Mouse (Mus musculus) skeletal muscle tissue, adult 2 months (tissue): ENCODE data around the gene Rasgef1b.

Experiments used
- DNase-seq: peaks from one replicate; pipeline ENCODE4 v3.0.0-alpha.2; 2012; ENCODE audit warnings: low read depth, low spot score

Gene Rasgef1b

GRCm38 (mm10) chr5:99451416-99451815 lies 277.4 kb downstream of the Rasgef1b start:
- no peak for DNase-seq

- DNase-seq, result no peak
Observed at GRCm38 (mm10) chr5:99450994-99451393, 277.9 kb downstream of the Rasgef1b start.

DNA sequence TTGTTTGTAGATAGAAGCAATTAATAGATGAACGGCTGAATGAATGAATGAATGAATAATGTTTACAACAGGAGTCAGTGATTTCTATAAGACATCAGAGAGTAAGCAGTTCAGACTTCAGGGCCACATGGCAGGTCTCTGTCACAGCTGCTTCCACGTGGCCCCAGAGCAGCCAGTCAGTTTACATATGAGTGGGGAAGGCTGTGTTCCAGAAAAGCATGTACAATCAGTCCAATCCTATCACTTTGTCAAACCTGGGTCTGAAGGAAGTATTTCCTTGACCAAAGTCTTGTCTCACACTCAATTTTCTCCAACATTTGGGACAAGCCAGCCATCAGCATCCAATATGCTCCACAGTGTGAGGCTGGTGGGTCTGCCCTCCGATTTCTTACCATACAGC lies 278.4 kb downstream of the Rasgef1b start:
- no peak for DNase-seq

DNA sequence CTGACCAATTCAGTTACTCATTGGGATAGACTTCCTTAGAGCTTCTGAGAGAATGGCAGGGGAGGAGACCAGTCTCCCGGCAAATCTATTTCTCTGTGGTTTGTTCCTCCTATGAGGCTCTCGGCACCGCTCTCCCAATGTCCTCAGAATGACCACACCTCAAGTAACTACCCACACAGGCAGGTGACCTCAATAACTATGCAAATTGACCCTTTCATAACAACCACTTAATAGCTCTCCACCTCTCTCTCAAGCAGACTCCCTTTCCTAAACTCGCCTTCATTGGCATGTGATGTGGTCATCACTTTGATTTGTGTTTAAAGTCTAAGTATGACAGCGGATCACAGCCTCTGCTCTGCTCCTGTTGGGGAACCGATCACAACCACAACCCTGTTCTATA lies 281.4 kb downstream of the Rasgef1b start:
- no peak for DNase-seq

GRCm38 (mm10) chr5:99445242-99445641 lies 283.6 kb downstream of the Rasgef1b start:
- DNase-seq, result no peak

GRCm38 (mm10) chr5:99444777-99445176 lies 284.1 kb downstream of the Rasgef1b start:
- DNase-seq, result no peak

DNA sequence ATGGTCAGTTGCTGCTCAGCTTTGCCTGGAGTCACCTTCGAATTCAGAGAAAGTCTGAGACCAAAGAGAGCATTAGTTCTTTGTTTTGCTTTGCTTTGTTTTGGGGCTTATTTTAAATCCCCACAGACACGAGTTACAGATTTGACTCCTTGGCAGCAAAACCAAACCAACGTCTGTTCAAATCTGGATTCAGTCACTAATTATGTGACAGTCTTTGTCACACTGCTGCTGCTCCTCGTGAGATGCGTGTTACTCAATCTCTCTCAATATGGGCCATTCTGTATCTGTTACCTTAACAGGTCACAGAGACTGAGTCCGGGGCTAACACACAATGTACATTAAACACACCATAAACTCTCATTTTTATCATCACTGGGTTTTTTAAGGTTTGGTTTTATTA lies 288.8 kb downstream of the Rasgef1b start:
- no peak for DNase-seq

DNA sequence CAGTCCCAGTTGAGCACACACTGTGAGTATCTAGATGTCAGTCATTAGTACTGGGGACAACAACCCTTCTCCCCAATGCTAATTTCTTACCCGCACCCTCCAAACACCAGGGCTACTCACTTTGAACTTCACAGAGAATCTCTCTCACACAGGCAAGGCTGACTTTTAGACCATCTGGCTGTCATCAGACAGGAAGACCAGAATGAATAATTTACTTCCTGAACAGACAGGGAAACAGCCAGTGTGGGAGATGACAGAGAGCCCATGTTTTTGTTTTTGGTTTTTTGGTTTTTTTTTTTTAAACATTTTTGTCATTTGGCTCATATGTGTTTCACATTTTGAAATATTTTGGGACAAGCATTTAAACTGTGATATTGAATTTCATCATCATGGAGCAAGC lies 290.3 kb downstream of the Rasgef1b start:
- DNase-seq, result no peak

DNA sequence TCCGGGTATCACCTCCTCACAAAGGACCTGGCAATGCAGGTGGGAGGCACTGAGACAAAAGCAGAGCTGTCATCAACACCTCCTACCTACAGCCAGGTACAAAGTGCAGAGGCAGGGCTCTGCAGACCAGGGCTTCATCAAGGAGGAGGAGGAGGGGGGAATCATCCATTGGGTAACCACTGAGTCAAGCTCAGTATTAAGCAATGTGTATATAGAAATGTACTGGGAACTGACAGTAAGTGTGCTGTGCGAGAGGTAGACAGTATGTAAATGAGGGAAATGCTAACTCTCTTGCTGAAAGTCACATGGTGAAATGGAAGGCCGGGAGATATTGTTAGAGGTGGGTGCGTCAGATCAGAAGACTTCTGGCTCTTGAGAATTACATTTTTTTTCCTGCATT lies 294.6 kb downstream of the Rasgef1b start:
- no peak for DNase-seq

DNA sequence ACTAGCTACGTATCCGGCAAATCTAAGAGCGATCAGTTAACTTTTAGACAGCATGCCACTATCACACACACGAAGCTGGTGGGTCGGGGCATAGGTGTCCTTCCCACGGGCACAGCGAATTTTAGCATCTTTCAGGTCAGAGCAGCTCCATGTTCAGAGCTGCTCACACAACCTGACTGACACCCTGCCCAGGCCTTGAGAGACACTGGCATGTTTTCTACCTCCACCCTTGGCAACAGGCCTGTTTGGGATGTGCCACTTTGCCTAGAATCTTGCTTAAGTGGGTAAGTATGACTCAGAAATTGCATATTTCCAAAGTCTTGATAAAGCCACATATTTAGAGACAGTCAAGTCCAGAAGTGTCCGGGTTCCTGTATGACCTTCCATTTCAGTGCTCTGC lies 296.4 kb downstream of the Rasgef1b start:
- no peak for DNase-seq

DNA sequence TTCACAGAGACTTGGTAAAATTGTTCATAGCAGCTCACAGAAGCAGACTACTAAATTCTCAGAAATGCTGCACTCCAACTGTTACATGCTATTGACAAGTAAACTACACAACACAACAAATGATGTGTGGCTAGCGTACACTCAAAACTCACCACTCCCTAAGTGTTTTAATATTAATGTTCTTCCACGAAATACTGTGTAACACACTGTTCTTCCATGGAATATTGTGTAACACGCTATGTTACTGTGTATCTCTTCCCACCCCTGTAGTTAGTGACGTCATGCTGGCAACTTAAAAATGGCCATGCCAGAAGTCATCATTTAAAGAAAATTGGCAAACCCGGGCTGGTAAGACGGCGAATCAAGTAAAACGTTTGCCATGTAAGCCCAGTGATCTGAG lies 299.6 kb downstream of the Rasgef1b start:
- no peak for DNase-seq

GRCm38 (mm10) chr5:99428648-99429047 lies 300.2 kb downstream of the Rasgef1b start:
- no peak for DNase-seq

- DNase-seq, result no peak
Observed at GRCm38 (mm10) chr5:99423271-99423670, 305.6 kb downstream of the Rasgef1b start.

DNA sequence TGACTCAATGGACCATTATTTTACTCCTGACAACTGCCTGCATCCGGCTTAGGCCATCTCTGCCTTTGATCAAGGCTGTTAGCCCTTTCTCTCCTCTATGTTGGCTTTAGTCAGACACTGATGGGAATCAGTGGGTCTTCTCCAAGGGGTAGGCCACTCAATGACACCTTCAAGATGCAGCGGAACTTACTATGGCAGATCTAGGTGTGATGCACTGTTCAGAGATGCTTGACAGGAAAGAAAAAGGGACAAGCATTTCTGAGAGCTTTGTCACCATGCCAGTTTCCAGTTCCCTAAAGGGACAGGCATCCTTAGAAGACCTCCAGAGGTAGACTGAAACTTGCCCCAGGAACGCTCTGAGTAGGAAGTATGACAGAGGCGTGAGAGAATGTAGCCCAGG lies 306.0 kb downstream of the Rasgef1b start:
- DNase-seq, result no peak

DNA sequence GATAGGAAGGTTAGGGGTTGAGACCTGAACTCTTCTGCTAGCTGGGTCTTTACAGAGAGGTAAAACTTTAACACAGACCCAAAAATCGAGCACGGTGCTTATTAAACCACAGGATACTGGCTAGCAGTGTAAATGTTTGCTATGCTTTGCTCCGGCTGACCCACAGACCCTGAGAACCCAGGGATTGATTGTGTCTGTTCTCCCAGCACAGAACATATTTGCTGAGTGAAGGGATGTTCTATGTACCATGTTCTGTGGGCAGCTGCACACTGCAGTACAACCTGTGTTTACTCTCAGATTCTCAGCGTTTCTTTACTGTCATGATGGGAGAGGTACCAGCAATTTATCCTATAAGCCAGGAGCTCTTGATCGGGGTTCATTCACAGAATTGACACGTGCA lies 306.8 kb downstream of the Rasgef1b start:
- DNase-seq, result no peak

DNA sequence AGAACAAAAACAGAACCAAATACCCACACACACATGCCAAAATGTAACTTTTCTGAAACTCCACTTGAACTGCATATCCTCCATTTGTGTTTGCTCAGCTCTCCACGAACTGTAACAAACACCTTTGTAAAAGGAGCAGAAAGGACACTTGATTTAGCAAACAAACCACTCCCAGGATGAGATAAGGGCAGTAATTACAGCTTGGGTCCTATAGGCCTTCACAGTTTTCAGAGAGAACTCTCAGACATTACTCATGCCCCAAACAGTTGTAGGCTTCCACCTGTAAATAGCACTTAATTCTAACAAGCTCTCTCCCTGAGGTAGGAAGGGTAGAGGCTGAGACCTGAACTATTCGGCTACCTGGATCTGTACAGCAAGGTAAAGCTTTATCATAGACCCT lies 309.0 kb downstream of the Rasgef1b start:
- no peak for DNase-seq

GRCm38 (mm10) chr5:99416902-99417301 lies 312.0 kb downstream of the Rasgef1b start:
- DNase-seq, result no peak

DNA sequence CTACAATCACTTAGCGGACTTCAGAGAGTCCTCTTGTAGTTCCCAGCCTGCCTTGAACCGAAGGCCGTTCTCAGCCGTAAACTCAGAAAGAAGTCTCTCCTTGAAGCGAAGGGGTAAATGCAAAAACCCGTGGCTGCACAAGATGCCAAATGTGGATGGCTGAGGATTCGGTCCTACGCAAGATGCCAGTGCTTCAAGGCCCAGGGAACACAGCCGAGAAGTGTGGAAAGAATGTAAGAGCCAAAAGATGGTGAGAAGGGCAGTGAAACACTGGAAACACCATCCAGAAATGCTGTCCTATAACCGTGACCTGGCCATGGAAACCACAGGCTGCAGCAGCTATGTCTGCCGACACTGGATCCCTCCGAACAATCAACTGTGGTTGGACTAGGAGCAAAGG lies 313.2 kb downstream of the Rasgef1b start:
- no peak for DNase-seq

DNA sequence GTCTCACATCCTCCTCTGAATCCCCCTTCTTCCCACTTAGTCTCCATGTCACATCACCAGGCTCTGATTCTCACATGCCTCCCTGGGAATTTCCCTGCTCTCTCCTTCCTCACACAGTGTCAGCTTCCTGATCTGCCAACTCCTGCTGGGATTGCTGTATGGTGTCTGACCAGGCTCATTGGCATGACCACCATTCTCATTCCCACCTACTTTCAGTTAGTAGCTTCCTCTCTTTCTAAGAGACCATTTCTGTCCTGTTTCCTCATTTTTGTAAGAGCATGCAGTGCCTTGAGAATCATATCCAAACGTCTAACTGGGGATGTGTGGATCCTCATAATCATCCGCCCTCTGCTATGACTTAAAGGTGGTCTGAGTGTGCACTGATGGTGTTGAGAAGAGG lies 313.8 kb downstream of the Rasgef1b start:
- no peak for DNase-seq

GRCm38 (mm10) chr5:99414293-99414692 lies 314.6 kb downstream of the Rasgef1b start:
- DNase-seq, result no peak

DNA sequence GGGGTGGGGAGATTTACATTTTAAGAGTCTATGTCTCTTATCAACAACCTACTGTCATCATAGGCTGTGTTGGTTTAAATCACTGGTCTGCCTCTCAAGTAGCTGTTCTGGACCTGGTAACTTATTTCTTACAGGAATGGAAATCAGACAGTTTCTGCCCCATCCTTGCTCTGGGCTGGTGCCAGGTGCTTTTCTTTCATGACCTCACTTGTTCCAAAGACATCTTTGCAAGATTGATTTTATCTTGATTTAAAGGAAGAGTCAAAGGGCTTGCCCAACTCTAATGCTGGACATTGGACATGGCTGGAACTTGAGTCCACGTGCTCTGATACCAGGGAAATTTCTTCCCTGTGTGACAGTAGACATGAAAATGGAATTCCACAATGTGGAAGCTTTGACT lies 315.0 kb downstream of the Rasgef1b start:
- no peak for DNase-seq

GRCm38 (mm10) chr5:99413391-99413790 lies 315.5 kb downstream of the Rasgef1b start:
- DNase-seq, result no peak

- DNase-seq, result no peak
Observed at GRCm38 (mm10) chr5:99404403-99405170, 324.3 kb downstream of the Rasgef1b start.

DNA sequence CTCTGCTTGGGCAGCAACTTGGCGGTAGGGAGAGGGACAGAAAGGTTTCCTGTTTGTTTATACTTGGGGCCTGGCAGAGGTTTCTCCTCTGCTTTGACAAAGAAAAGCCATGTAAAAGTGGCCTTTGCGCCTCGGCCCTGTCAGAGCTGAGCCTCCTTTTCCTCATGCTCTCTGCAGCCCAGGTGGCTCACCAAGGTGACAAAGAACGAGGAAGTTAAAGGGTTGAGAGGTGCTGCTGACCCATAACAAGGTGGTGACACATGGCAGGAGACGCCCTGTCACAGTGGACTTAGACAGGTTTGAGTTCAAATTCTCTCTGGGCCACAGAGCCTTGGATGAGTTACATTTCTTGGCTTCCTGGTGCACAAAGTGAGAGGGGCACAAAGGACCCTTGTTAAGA lies 325.5 kb downstream of the Rasgef1b start:
- no peak for DNase-seq
